26 mouse cellular contexts compared by ENCODE assay signal in genomic region chr5:77402137-77402536, GRCm38 (mm10). TPM values are rescaled to one million over a fixed set of nuclear protein-coding genes. Genes with fewer than 3 reads are reported as not detected.
DNase-seq lines count a peak whose midpoint lies in the region; ATAC-seq and TF ChIP-seq lines count a peak whose summit lies in the region.
"Had no signal": no experiment of that assay in that cellular context is flagged by ENCODE, and none has a peak within 500 bp of the region (broad histone marks: within the 10 kb centered on the region; RNA-seq: fewer than 3 reads in every experiment).

No protein-coding gene starts in this region.

- H3K4me3 ChIP-seq in kidney, adult 2 months (ENCODE audit: insufficient read depth, low read depth, low read length): no peak overlapping the region
- H3K4me3 ChIP-seq in lung, embryonic 14.5 days (ENCODE audit: low read depth, low read length): no peak overlapping the region
- no peak overlapping the region for H3K4me3 ChIP-seq in lung, adult 2 months (replicated peaks; ENCODE audit: extremely low read depth, low read depth, low read length)
- no peak overlapping the region for H3K4me3 ChIP-seq in midbrain, embryonic 11.5 days (ENCODE audit: low read depth, low read length)
- H3K4me3 ChIP-seq in midbrain, embryonic 14.5 days (replicated peaks; ENCODE audit: low read depth, low read length): no peak overlapping the region
- H3K4me3 ChIP-seq in intestine, embryonic 16.5 days (ENCODE audit: low read length): no peak overlapping the region
- H3K4me3 ChIP-seq: embryonic facial prominence, embryonic 13.5 days; forebrain, embryonic 10.5 days; forebrain, embryonic 15.5 days; heart, embryonic 10.5 days; hindbrain, embryonic 13.5 days; limb, embryonic 10.5 days; limb, embryonic 15.5 days; liver, embryonic 15.5 days had no signal

- peaks cover 59% of the 10 kb centered on the region for H3K4me1 ChIP-seq in kidney, adult 2 months (ENCODE audit: control insufficient read depth, insufficient read depth, low read length)
- H3K4me1 ChIP-seq in lung, embryonic 14.5 days (ENCODE audit: insufficient read depth): peaks cover 11% of the 10 kb centered on the region; the same call in 1 of the 2 replicates
- peaks cover 29% of the 10 kb centered on the region for H3K4me1 ChIP-seq in lung, adult 2 months (ENCODE audit: control insufficient read depth, insufficient read depth, low read length)
- H3K4me1 ChIP-seq in midbrain, embryonic 11.5 days (ENCODE audit: control insufficient read depth, insufficient read depth, low read length): peaks cover 4% of the 10 kb centered on the region
- no peaks in the 10 kb centered on the region; the same call in 1 of the 2 replicates for H3K4me1 ChIP-seq in midbrain, embryonic 14.5 days (ENCODE audit: control insufficient read depth, insufficient read depth, low read length)
- no peaks in the 10 kb centered on the region for H3K4me1 ChIP-seq in intestine, embryonic 16.5 days (ENCODE audit: control insufficient read depth, insufficient read depth, low read length)
- H3K4me1 ChIP-seq: hindbrain, embryonic 13.5 days; liver, embryonic 15.5 days had no signal

- H3K4me2 ChIP-seq in lung, embryonic 14.5 days: no peak overlapping the region
- H3K4me2 ChIP-seq in midbrain, embryonic 11.5 days: no peak overlapping the region
- H3K4me2 ChIP-seq in midbrain, embryonic 14.5 days (ENCODE audit: low read length): no peak overlapping the region
- no peak overlapping the region for H3K4me2 ChIP-seq in intestine, embryonic 16.5 days (ENCODE audit: low read depth, low read length)
- H3K4me2 ChIP-seq: embryonic facial prominence, embryonic 13.5 days; forebrain, embryonic 15.5 days; hindbrain, embryonic 13.5 days; limb, embryonic 15.5 days; liver, embryonic 15.5 days had no signal

- H3K27ac ChIP-seq in kidney, adult 2 months (ENCODE audit: insufficient read depth, low read depth, low read length): peak overlapping the region; percentile 61
- H3K27ac ChIP-seq in lung, embryonic 14.5 days (ENCODE audit: low read depth): no peak overlapping the region
- H3K27ac ChIP-seq in midbrain, embryonic 11.5 days (ENCODE audit: low read depth, low read length): no peak overlapping the region
- H3K27ac ChIP-seq in midbrain, embryonic 14.5 days (replicated peaks; ENCODE audit: low read depth, low read length): no peak overlapping the region
- no peak overlapping the region for H3K27ac ChIP-seq in intestine, embryonic 16.5 days (ENCODE audit: low read length)
- H3K27ac ChIP-seq: embryonic facial prominence, embryonic 13.5 days; forebrain, embryonic 10.5 days; forebrain, embryonic 15.5 days; heart, embryonic 10.5 days; hindbrain, embryonic 13.5 days; limb, embryonic 10.5 days; limb, embryonic 15.5 days; liver, embryonic 15.5 days had no signal

- H3K27me3 ChIP-seq in kidney, adult 2 months (replicated peaks; ENCODE audit: control insufficient read depth, insufficient read depth, low read length): no peaks in the 10 kb centered on the region
- no peaks in the 10 kb centered on the region; the same call in 1 of the 2 replicates for H3K27me3 ChIP-seq in lung, embryonic 14.5 days (ENCODE audit: insufficient read depth, low read length)
- peaks cover 8% of the 10 kb centered on the region for H3K27me3 ChIP-seq in midbrain, embryonic 11.5 days (ENCODE audit: control insufficient read depth, insufficient read depth, low read length)
- peaks cover 2% of the 10 kb centered on the region; the same call in 1 of the 2 replicates for H3K27me3 ChIP-seq in midbrain, embryonic 14.5 days (ENCODE audit: control insufficient read depth, insufficient read depth, low read length)
- no peaks in the 10 kb centered on the region for H3K27me3 ChIP-seq in intestine, embryonic 16.5 days (replicated peaks; ENCODE audit: control insufficient read depth, insufficient read depth, low read length)
- H3K27me3 ChIP-seq: limb, embryonic 15.5 days had no signal

- TF ChIP-seq CTCF in kidney, adult 2 months (conservative IDR thresholded peaks at IDR 0.05; ENCODE audit: insufficient read depth, insufficient read length, low read depth, low read length): no peak
- no peak for TF ChIP-seq CTCF in lung, embryonic 14.5 days (IDR thresholded peaks at IDR 0.05; ENCODE audit: low read depth)
- no peak for TF ChIP-seq CTCF in lung, adult 2 months (IDR thresholded peaks at IDR 0.05; ENCODE audit: insufficient read depth, low read length)

- H3K9me3 ChIP-seq in lung, embryonic 14.5 days (ENCODE audit: low read depth, low read length): no peaks in the 10 kb centered on the region
- H3K9me3 ChIP-seq in midbrain, embryonic 11.5 days (ENCODE audit: control insufficient read depth, low read length): no peaks in the 10 kb centered on the region
- no peaks in the 10 kb centered on the region for H3K9me3 ChIP-seq in midbrain, embryonic 14.5 days (ENCODE audit: control insufficient read depth, low read length)
- no peaks in the 10 kb centered on the region for H3K9me3 ChIP-seq in intestine, embryonic 16.5 days (ENCODE audit: control insufficient read depth, low read length)
- H3K9me3 ChIP-seq: embryonic facial prominence, embryonic 13.5 days; forebrain, embryonic 15.5 days; heart, embryonic 10.5 days; hindbrain, embryonic 13.5 days; limb, embryonic 10.5 days; limb, embryonic 15.5 days; liver, embryonic 15.5 days had no signal

- 44% methylated on average over 5 of the region's 5 CpGs for WGBS in kidney, adult 2 months
- WGBS in lung, embryonic 14.5 days: 41% methylated on average over 5 of the region's 5 CpGs
- 37% methylated on average over 5 of the region's 5 CpGs for WGBS in lung, adult 2 months
- WGBS in midbrain, embryonic 11.5 days: 67% methylated on average over 5 of the region's 5 CpGs
- WGBS in midbrain, embryonic 14.5 days: 62% methylated on average over 5 of the region's 5 CpGs
- WGBS in intestine, embryonic 16.5 days: 52% methylated on average over 5 of the region's 5 CpGs

- peak; percentile 13 for DNase-seq in kidney, adult 2 months
- no peak for DNase-seq in kidney, postnatal 25 days
- DNase-seq in lung, embryonic 14.5 days: peak; percentile 74
- no peak for DNase-seq in lung, adult 2 months
- DNase-seq in midbrain, embryonic 11.5 days (ENCODE audit: low spot score, missing footprints): peak; percentile 8
- DNase-seq in midbrain, embryonic 14.5 days: no peak
- DNase-seq: adrenal gland, postnatal 25 days; B cell, adult 2 months; cerebellum, adult 18-20 months; cerebellum, postnatal 10 days; heart, postnatal 36 days; kidney, adult 8-10 months; layer of hippocampus, adult 9-11 months; right cerebral cortex, postnatal 25 days; spleen, adult 18-20 months; thymus, postnatal 4 days had no signal

- H3K9ac ChIP-seq in lung, embryonic 14.5 days: no peak overlapping the region
- no peak overlapping the region for H3K9ac ChIP-seq in midbrain, embryonic 11.5 days (ENCODE audit: low read length)
- H3K9ac ChIP-seq in midbrain, embryonic 14.5 days (replicated peaks; ENCODE audit: low read length): no peak overlapping the region
- H3K9ac ChIP-seq in intestine, embryonic 16.5 days (ENCODE audit: low read depth, low read length): no peak overlapping the region
- H3K9ac ChIP-seq: embryonic facial prominence, embryonic 13.5 days; forebrain, embryonic 15.5 days; hindbrain, embryonic 13.5 days; limb, embryonic 15.5 days; liver, embryonic 15.5 days had no signal

- no peak for TF ChIP-seq POLR2A in kidney, adult 2 months (IDR thresholded peaks at IDR 0.05; ENCODE audit: low read depth, low read length)
- TF ChIP-seq POLR2A in lung, adult 2 months (IDR thresholded peaks at IDR 0.05; ENCODE audit: borderline replicate concordance, extremely low read depth, low read depth, low read length): no peak

- ATAC-seq in lung, embryonic 14.5 days (ENCODE audit: insufficient read depth): 0 out of 2 replicates have a peak, but pooled peaks have one; percentile 14
- ATAC-seq in midbrain, embryonic 11.5 days (ENCODE audit: low FRiP score): no peak
- no peak for ATAC-seq in midbrain, embryonic 14.5 days (ENCODE audit: low FRiP score, low TSS enrichment)
- no peak for ATAC-seq in intestine, embryonic 16.5 days
- ATAC-seq: forebrain, embryonic 15.5 days; midbrain, embryonic 16.5 days had no signal

- no peaks in the 10 kb centered on the region for H3K36me3 ChIP-seq in kidney, adult 2 months (ENCODE audit: control insufficient read depth, insufficient read depth, low read length)
- no peaks in the 10 kb centered on the region for H3K36me3 ChIP-seq in lung, embryonic 14.5 days (ENCODE audit: insufficient read depth)
- H3K36me3 ChIP-seq in midbrain, embryonic 11.5 days (ENCODE audit: control insufficient read depth, insufficient read depth, low read length): no peaks in the 10 kb centered on the region
- H3K36me3 ChIP-seq in midbrain, embryonic 14.5 days (ENCODE audit: control insufficient read depth, insufficient read depth, low read length): no peaks in the 10 kb centered on the region
- no peaks in the 10 kb centered on the region for H3K36me3 ChIP-seq in intestine, embryonic 16.5 days (ENCODE audit: control insufficient read depth, insufficient read depth, low read length)
- H3K36me3 ChIP-seq: embryonic facial prominence, embryonic 13.5 days; forebrain, embryonic 10.5 days; forebrain, embryonic 15.5 days; heart, embryonic 10.5 days; hindbrain, embryonic 13.5 days; limb, embryonic 10.5 days; limb, embryonic 15.5 days; liver, embryonic 15.5 days had no signal

RNA-seq across cellular contexts. Expression of gene Igfbp7, which starts 5.7 kb away (rescaled TPM):
- polyA plus RNA-seq in kidney, adult 2 months (2012; rRNA removed): 4,855 and 6,899 TPM in 2 replicates
- 35.1 and 37.9 TPM in 2 replicates for polyA plus RNA-seq in lung, embryonic 14.5 days (2014; fragmentation: Nextera tagmentation; extraction: Ambion mirVana)
- polyA plus RNA-seq in lung, adult 2 months (2012; rRNA removed): 2,523 and 4,787 TPM in 2 replicates
- polyA plus RNA-seq in midbrain, embryonic 11.5 days (2014; fragmentation: Nextera tagmentation; extraction: Ambion mirVana): 25.1 and 26.8 TPM in 2 replicates
- polyA plus RNA-seq in midbrain, embryonic 14.5 days (2014; fragmentation: Nextera tagmentation; extraction: Ambion mirVana): 56.3 and 60.7 TPM in 2 replicates
- 85.2 and 109 TPM in 2 replicates for polyA plus RNA-seq in intestine, embryonic 16.5 days (2015; fragmentation: Nextera tagmentation; extraction: Ambion mirVana)

Comparison
In these comparisons a context has a peak if more than half of its experiments do, and no peak if none do; other contexts are left out.
1. DNase-seq: peak in kidney, adult 2 months (single experiment), lung, embryonic 14.5 days (single experiment) and midbrain, embryonic 11.5 days (single experiment); none in kidney, postnatal 25 days (0 of 2), lung, adult 2 months (single experiment) and midbrain, embryonic 14.5 days (single experiment).
2. RNA of gene Igfbp7, which starts 5.7 kb away (polyA plus RNA-seq): 4,855 to 6,899 TPM in kidney, adult 2 months and 2,523 to 4,787 TPM in lung, adult 2 months; 85.2 to 109 TPM in intestine, embryonic 16.5 days, 56.3 to 60.7 TPM in midbrain, embryonic 14.5 days, 35.1 to 37.9 TPM in lung, embryonic 14.5 days and 25.1 to 26.8 TPM in midbrain, embryonic 11.5 days; every median in the first group is over 10 times any median in the second.